Mouse (Mus musculus) kidney, adult 8-10 months (tissue): ENCODE results near the gene Oprd1.

Experiments used
- DNase-seq, 2 experiments: peaks; one replicate each; pipeline ENCODE4 v3.0.0; 2022

The Oprd1 gene

GRCm38 (mm10) chr4:132144080-132144841 lies at the start of gene Oprd1:
Oprd1 (minus strand) TSS chr4:132144486.
- DNase-seq, result no peak

GRCm38 (mm10) chr4:132187826-132188401 lies 43.6 kb upstream of the Oprd1 start:
- DNase-seq, result no peak

- DNase-seq, result no peak
These were observed 38.9 kb upstream of the Oprd1 start for GRCm38 (mm10) chr4:132183162-132183561.

GRCm38 (mm10) chr4:132181721-132182658 lies 37.7 kb upstream of the Oprd1 start:
- DNase-seq, result peak; percentile 47 to 59

- DNase-seq, result peak in 1 of 2 experiments; percentile 53
These were observed 36.4 kb upstream of the Oprd1 start for GRCm38 (mm10) chr4:132180710-132181109.

- peak; percentile 28 to 61 for DNase-seq
These were observed 34.4 kb upstream of the Oprd1 start for GRCm38 (mm10) chr4:132178630-132179059.

- DNase-seq, result no peak
These were observed 32.2 kb upstream of the Oprd1 start for GRCm38 (mm10) chr4:132176474-132176873.

- no peak for DNase-seq
These were observed 26.6 kb upstream of the Oprd1 start for GRCm38 (mm10) chr4:132170891-132171290.

GRCm38 (mm10) chr4:132169761-132170160 lies 25.5 kb upstream of the Oprd1 start:
- no peak for DNase-seq

- no peak for DNase-seq
These were observed 25.0 kb upstream of the Oprd1 start for GRCm38 (mm10) chr4:132169271-132169670.

GRCm38 (mm10) chr4:132167436-132167835 lies 23.1 kb upstream of the Oprd1 start:
- DNase-seq, result no peak

GRCm38 (mm10) chr4:132166350-132167290 lies 22.3 kb upstream of the Oprd1 start:
- no peak for DNase-seq

GRCm38 (mm10) chr4:132165691-132166090 lies 21.4 kb upstream of the Oprd1 start:
- DNase-seq, result no peak

- DNase-seq, result no peak
These were observed 12.8 kb upstream of the Oprd1 start for GRCm38 (mm10) chr4:132156941-132157622.

- DNase-seq, result no peak
These were observed 10.8 kb upstream of the Oprd1 start for GRCm38 (mm10) chr4:132154877-132155670.

GRCm38 (mm10) chr4:132151673-132152072 lies 7.4 kb upstream of the Oprd1 start:
- no peak for DNase-seq

GRCm38 (mm10) chr4:132146201-132146600 lies 1.9 kb upstream of the Oprd1 start:
- no peak for DNase-seq

- DNase-seq, result no peak
These were observed 806 bp upstream of the Oprd1 start for GRCm38 (mm10) chr4:132145092-132145491.

GRCm38 (mm10) chr4:132138640-132139039 lies 5.6 kb downstream of the Oprd1 start:
- DNase-seq, result no peak

- no peak for DNase-seq
These were observed 7.3 kb downstream of the Oprd1 start for GRCm38 (mm10) chr4:132137013-132137412.

- no peak for DNase-seq
These were observed 10.4 kb downstream of the Oprd1 start for GRCm38 (mm10) chr4:132133920-132134319.
